Mouse (Mus musculus) heart, adult 2 months (tissue): ENCODE measurements around the gene Tgfbr3. TPM values are rescaled to one million over a fixed set of nuclear protein-coding genes. Genes with fewer than 3 reads are reported as not detected.

Experiments
- DNase-seq, 2 experiments: peaks; one replicate each; pipeline ENCODE4 v3.0.0; 2021
- H3K27ac ChIP-seq: fragments of 200-600 bp; 2 replicates; pipeline ENCODE4 v1.8.1; 2022
- H3K27me3 ChIP-seq: fragments of 200-500 bp; 2 replicates; pipeline ENCODE4 v1.6.1; 2012; ENCODE audit warnings: mild to moderate bottlenecking, low read length, inconsistent platforms, mixed read lengths; ENCODE audit not compliant: control insufficient read depth, insufficient read depth
- H3K36me3 ChIP-seq: fragments of 200-500 bp; 2 replicates; pipeline ENCODE4 v1.6.1; 2012; ENCODE audit warnings: low read length, inconsistent platforms; ENCODE audit not compliant: control insufficient read depth, insufficient read depth
- H3K4me1 ChIP-seq: fragments of 200-500 bp; 2 replicates; pipeline ENCODE4 v1.6.1; 2011; ENCODE audit warnings: low read length; ENCODE audit not compliant: control insufficient read depth, insufficient read depth
- H3K4me3 ChIP-seq: fragments of 200-600 bp; 2 replicates; pipeline ENCODE4 v1.8.1; 2022
- H3K79me2 ChIP-seq: fragments of 200-500 bp; replicated peaks from 2 replicates; pipeline ENCODE4 v1.6.1; 2012; ENCODE audit warnings: mild to moderate bottlenecking, inconsistent platforms, low read length, moderate library complexity, mixed read lengths; ENCODE audit not compliant: control insufficient read depth, insufficient read depth
- H3K9ac ChIP-seq: fragments of 200-500 bp; 2 replicates; pipeline ENCODE4 v1.6.1; 2012; ENCODE audit warnings: low read depth, mild to moderate bottlenecking, control low read depth, inconsistent platforms, low read length, mixed read lengths
- CTCF ChIP-seq: fragments of 200-600 bp; IDR thresholded peaks from 2 replicates; pipeline ENCODE4 v1.8.1; 2022; ENCODE audit warnings: antibody characterized with exemption, mild to moderate bottlenecking, moderate library complexity
- EP300 ChIP-seq: fragments of 200-500 bp; IDR thresholded peaks from 2 replicates; pipeline ENCODE4 v1.6.1; 2011; ENCODE audit warnings: low read depth, low read length, control low read depth; ENCODE audit not compliant: insufficient read depth
- POLR2A ChIP-seq: fragments of 200-500 bp; IDR thresholded peaks from 2 replicates; pipeline ENCODE4 v1.6.1; 2011; ENCODE audit warnings: mild to moderate bottlenecking, low read depth, low read length, control low read depth; ENCODE audit not compliant: insufficient read depth
- WGBS: fragments of 180-500 bp; shearing (Covaris S2); methylation state at CpG from one replicate; pipeline ENCODE4 v1.1.7; 2018; 5-methylcytosine and 5-hydroxymethylcytosine counted together
- intact Hi-C: fragments of 180-260 bp; cut with DNase I; formaldehyde crosslinking; loops from one replicate; pipeline ENCODE4 v1.15.1; 2025
- polyA plus RNA-seq: library from polyadenylated mRNA; depleted of rRNA; stranded (reverse); fragments of >200 nt; gene quantifications from 2 replicates; pipeline ENCODE4 v1.2.3, GENCODE M21; 2012
- total RNA-seq, 2 experiments: library from RNA; stranded (reverse); gene quantifications; 2 replicates each; pipeline ENCODE4 v1.2.3; 2021

Tgfbr3 gene
- total and polyA plus RNA-seq, 3 experiments, result 27.2 to 47.6 (median 41.2) TPM

DNA sequence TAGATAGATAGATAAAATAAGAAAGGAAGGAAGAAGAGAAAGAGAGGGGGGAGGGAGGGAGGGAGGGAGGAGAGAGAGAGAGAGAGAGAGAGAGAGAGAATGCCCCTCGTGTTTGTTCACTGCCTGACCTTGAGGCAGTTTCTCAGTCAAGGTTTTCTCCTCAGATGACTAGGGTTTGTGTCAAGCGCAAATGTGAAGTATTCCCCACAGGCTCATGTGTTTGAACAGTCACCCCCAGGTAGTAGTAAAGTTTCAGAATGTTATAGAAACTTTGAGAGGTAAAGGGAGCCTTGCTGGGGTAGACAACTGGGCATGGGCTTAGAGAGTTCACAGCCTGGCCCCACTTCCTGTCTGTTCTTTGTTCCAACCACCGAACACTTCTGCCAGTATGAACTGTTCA, 103.2 kb downstream of the Tgfbr3 start:
- no peak for DNase-seq
- no peaks in the 10 kb centered on the region for H3K27me3 ChIP-seq
- 80% methylated on average over 3 of the region's 3 CpGs for WGBS
- no peak overlapping the region for H3K27ac ChIP-seq
- peaks cover 12% of the 10 kb centered on the region for H3K4me1 ChIP-seq
- H3K36me3 ChIP-seq, result peaks cover 4% of the 10 kb centered on the region
- no peak overlapping the region for H3K9ac ChIP-seq
- no peak overlapping the region for H3K4me3 ChIP-seq
- intact Hi-C loops, result loop anchor here (5.0 kb wide), 1 partner anchor 41 kb away; no protein-coding TSS in a partner anchor
- TF ChIP-seq CTCF, result no peak
- no peak for TF ChIP-seq EP300
- TF ChIP-seq POLR2A, result no peak
- H3K79me2 ChIP-seq, result peaks cover 2% of the 10 kb centered on the region; the same call in 1 of the 2 replicates

- intact Hi-C loops, result no loop called here
- 53% methylated on average over 8 of the region's 8 CpGs for WGBS
- DNase-seq, result no peak
Observed at GRCm38 (mm10) chr5:107184158-107184883, 105.1 kb downstream of the Tgfbr3 start.

GRCm38 (mm10) chr5:107183537-107183936, 105.9 kb downstream of the Tgfbr3 start:
- 74% methylated on average over 6 of the region's 6 CpGs for WGBS
- peaks cover 2% of the 10 kb centered on the region; the same call in 1 of the 2 replicates for H3K79me2 ChIP-seq
- H3K27ac ChIP-seq, result peak overlapping the region; percentile 62
- no peak overlapping the region for H3K9ac ChIP-seq
- intact Hi-C loops, result no loop called here
- no peak overlapping the region for H3K4me3 ChIP-seq
- TF ChIP-seq CTCF (no peak), POLR2A (no peak), EP300 (no peak)
- H3K36me3 ChIP-seq, result peaks cover 4% of the 10 kb centered on the region
- DNase-seq, result no peak
- H3K4me1 ChIP-seq, result peaks cover 16% of the 10 kb centered on the region
- H3K27me3 ChIP-seq, result no peaks in the 10 kb centered on the region

More at GRCm38 (mm10) chr5:107184158-107184883, 105.1 kb downstream of the Tgfbr3 start:
- TF ChIP-seq POLR2A (no peak), EP300 (0 out of 2 replicates have a peak, but pooled peaks have one; percentile 43)
- no peaks in the 10 kb centered on the region for H3K27me3 ChIP-seq
- H3K79me2 ChIP-seq, result peaks cover 2% of the 10 kb centered on the region; the same call in 1 of the 2 replicates
- H3K4me3 ChIP-seq, result no peak overlapping the region
- no peak overlapping the region for H3K9ac ChIP-seq
- peak overlapping the region; percentile 62 for H3K27ac ChIP-seq
- H3K36me3 ChIP-seq, result peaks cover 4% of the 10 kb centered on the region
- H3K4me1 ChIP-seq, result peaks cover 13% of the 10 kb centered on the region

- TF ChIP-seq EP300, result no peak
- TF ChIP-seq CTCF, result no peak
- no peak for TF ChIP-seq POLR2A
- intact Hi-C loops, result no loop called here
- 72% methylated on average over 7 of the region's 7 CpGs for WGBS
Observed at GRCm38 (mm10) chr5:107182721-107183120, 106.7 kb downstream of the Tgfbr3 start.

DNA sequence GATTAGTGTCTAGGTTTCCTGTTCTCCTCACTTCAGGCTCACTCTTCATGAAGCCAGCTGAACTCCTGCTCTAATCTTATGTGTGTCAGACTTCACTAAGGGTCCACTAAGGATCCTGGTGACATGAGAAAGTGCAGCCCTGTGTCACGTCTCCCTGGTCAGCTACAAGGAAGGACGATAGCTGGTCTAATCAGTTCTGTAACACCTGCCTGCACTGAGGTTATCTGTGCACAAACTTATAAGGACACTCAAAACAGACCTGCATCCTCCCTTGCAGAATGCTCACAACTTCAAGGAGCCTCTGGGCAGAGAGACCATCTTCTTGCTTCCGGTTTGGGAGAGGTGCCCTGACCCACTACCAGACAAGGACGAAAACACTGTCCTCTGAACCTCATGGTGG, 107.6 kb downstream of the Tgfbr3 start:
- no peak overlapping the region for H3K4me3 ChIP-seq
- no peak overlapping the region for H3K9ac ChIP-seq
- 70% methylated on average over 4 of the region's 4 CpGs for WGBS
- intact Hi-C loops, result no loop called here
- TF ChIP-seq EP300 (no peak), CTCF (no peak), POLR2A (no peak)
- H3K79me2 ChIP-seq, result no peaks in the 10 kb centered on the region
- H3K27ac ChIP-seq, result no peak overlapping the region
- peaks cover 4% of the 10 kb centered on the region for H3K36me3 ChIP-seq
- H3K4me1 ChIP-seq, result peaks cover 23% of the 10 kb centered on the region
- no peak for DNase-seq
- H3K27me3 ChIP-seq, result no peaks in the 10 kb centered on the region

More at GRCm38 (mm10) chr5:107182721-107183120, 106.7 kb downstream of the Tgfbr3 start:
- Histone ChIP-seq H3K79me2 (peaks cover 2% of the 10 kb centered on the region; the same call in 1 of the 2 replicates), H3K4me3 (no peak overlapping the region), H3K27me3 (no peaks in the 10 kb centered on the region), H3K4me1 (peaks cover 20% of the 10 kb centered on the region), H3K9ac (no peak overlapping the region), H3K36me3 (peaks cover 4% of the 10 kb centered on the region), H3K27ac (peak overlapping the region; percentile 62)
- no peak for DNase-seq

DNA sequence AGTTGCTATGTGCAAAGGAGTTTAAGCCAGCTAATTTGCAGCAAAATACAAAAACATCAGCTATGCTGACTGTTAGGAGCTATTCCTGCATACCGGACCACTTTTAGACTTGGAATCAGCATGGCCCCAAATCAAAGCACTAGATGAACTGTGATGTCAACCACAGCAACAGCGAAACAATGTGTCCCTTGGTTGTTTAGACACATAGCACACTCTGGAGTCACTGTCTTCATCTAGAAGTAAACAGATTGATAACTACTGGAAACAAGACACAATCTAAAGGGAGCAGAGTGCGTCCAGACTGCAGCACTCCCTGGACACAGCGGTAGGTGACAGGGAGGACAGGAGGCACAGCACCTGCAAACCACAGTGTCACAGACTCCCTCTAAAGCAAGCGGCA, 110.2 kb downstream of the Tgfbr3 start:
- Histone ChIP-seq H3K36me3 (peaks cover 4% of the 10 kb centered on the region), H3K4me1 (peaks cover 18% of the 10 kb centered on the region), H3K79me2 (0 out of 2 replicates have a peak, but pooled peaks cover 2% of the 10 kb centered on the region), H3K27ac (peak overlapping the region; percentile 48), H3K9ac (no peak overlapping the region), H3K27me3 (no peaks in the 10 kb centered on the region), H3K4me3 (no peak overlapping the region)
- DNase-seq, result no peak
- TF ChIP-seq CTCF (no peak), EP300 (no peak), POLR2A (no peak)
- 62% methylated on average over 5 of the region's 5 CpGs for WGBS
- intact Hi-C loops, result no loop called here
